Mouse (Mus musculus) myocyte (in vitro differentiated cells): Measurements from ENCODE around the gene Ahcyl2.

Experiments
- CEBPB ChIP-seq: IDR thresholded peaks from 2 replicates; pipeline ENCODE4 v1.6.1; 2011; ENCODE audit warnings: mild to moderate bottlenecking, moderate library complexity; ENCODE audit not compliant: poor library complexity, insufficient read depth, severe bottlenecking
- E2F4 ChIP-seq: IDR thresholded peaks from one replicate; pipeline ENCODE4 v1.6.1; 2011; ENCODE audit warnings: mild to moderate bottlenecking, control low read depth, moderate library complexity; ENCODE audit not compliant: insufficient read depth
- MAX ChIP-seq: IDR thresholded peaks from one replicate; pipeline ENCODE4 v1.6.1; 2011; ENCODE audit warnings: low read depth, mild to moderate bottlenecking, control low read depth
- MYOD1 ChIP-seq, 3 experiments: IDR thresholded peaks; one replicate each; pipeline ENCODE4 v1.6.1; 2011; ENCODE audit warnings: control low read depth in 2 of 3, low read depth in 2 of 3, mild to moderate bottlenecking in 2 of 3, moderate library complexity in 1 of 3; ENCODE audit not compliant: insufficient read length in 2 of 3, control insufficient read depth in 1 of 3
- MYOG ChIP-seq, 3 experiments: IDR thresholded peaks; one replicate each; pipeline ENCODE4 v1.6.1; 2011; ENCODE audit warnings: control low read depth in 2 of 3, low read depth in 2 of 3, mild to moderate bottlenecking in 2 of 3; ENCODE audit not compliant: insufficient read length in 2 of 3, control insufficient read depth in 1 of 3, insufficient read depth in 1 of 3
- POLR2A ChIP-seq: IDR thresholded peaks from one replicate; pipeline ENCODE4 v1.6.1; 2011; ENCODE audit warnings: low read depth, mild to moderate bottlenecking, control low read depth, moderate library complexity; ENCODE audit not compliant: insufficient read length
- POLR2AphosphoS2 ChIP-seq: IDR thresholded peaks from one replicate; pipeline ENCODE4 v1.6.1; 2011; ENCODE audit warnings: low read depth, control low read depth; ENCODE audit not compliant: insufficient read length
- REST ChIP-seq: IDR thresholded peaks from one replicate; pipeline ENCODE4 v1.6.1; 2011; ENCODE audit warnings: mild to moderate bottlenecking, control low read depth, moderate library complexity; ENCODE audit not compliant: insufficient read depth, insufficient read length
- SRF ChIP-seq: IDR thresholded peaks from one replicate; pipeline ENCODE4 v1.6.1; 2011; ENCODE audit warnings: low read depth; ENCODE audit not compliant: control insufficient read depth, insufficient read length
- TCF12 ChIP-seq: IDR thresholded peaks from one replicate; pipeline ENCODE4 v1.6.1; 2011; ENCODE audit warnings: mild to moderate bottlenecking, control low read depth; ENCODE audit not compliant: poor library complexity, insufficient read depth, severe bottlenecking
- TCF3 ChIP-seq: IDR thresholded peaks from one replicate; pipeline ENCODE4 v1.6.1; 2011; ENCODE audit warnings: low read depth, control low read depth; ENCODE audit not compliant: insufficient read length
- USF1 ChIP-seq: IDR thresholded peaks from one replicate; pipeline ENCODE4 v1.6.1; 2011; ENCODE audit warnings: low read depth, mild to moderate bottlenecking, control low read depth, moderate library complexity

- no peak for TF ChIP-seq POLR2A
- TF ChIP-seq MAX, result no peak
- no peak for TF ChIP-seq CEBPB
- no peak for TF ChIP-seq TCF12
- TF ChIP-seq USF1, result no peak
- no peak for TF ChIP-seq POLR2AphosphoS2
- TF ChIP-seq E2F4, result no peak
- no peak for TF ChIP-seq MYOD1 (IDR thresholded peaks at IDR 0.05; ENCODE audit: control insufficient read depth in 1 of 3, insufficient read length in 2 of 3, low read depth in 2 of 3)
- TF ChIP-seq MYOG (IDR thresholded peaks at IDR 0.05; ENCODE audit: control insufficient read depth in 1 of 3, insufficient read depth in 1 of 3, insufficient read length in 2 of 3, low read depth in 2 of 3), result no peak
- TF ChIP-seq REST, result no peak
- no peak for TF ChIP-seq TCF3
- no peak for TF ChIP-seq SRF
Observed at GRCm38 (mm10) chr6:29876782-29877181, 109.0 kb downstream of the Ahcyl2 start.
